Mouse (Mus musculus): ENCODE data around the gene Shkbp1. TPM values are rescaled to one million over a fixed set of nuclear protein-coding genes. Genes with fewer than 3 reads are reported as not detected.

Gene Shkbp1
- polyA plus RNA-seq, 1 experiment, result 18.4 TPM

DNA sequence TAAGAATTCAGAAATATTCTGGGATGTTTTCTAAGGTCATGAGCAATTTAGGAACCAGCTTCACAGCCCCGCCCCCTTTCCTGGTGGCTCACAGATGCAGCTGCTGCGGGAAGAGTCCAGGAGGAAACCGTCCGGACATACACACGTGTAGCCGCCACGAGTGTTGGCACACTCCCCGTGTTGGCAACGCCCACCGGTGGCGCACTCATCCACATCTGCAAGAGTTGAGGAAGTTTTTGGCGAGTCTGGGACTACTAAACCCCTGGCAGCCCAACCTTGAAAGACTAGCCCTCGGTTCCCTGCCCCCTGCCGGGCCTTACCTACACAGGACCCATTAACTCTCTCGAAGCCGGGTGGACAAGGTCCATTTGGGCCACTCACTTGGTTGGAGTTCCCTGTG lies 27.2 kb downstream of the Shkbp1 start:
- Histone ChIP-seq H3K36me3 (ENCODE audit: control insufficient read depth, insufficient read depth) (no peaks in the 10 kb centered on the region), H3K4me2 (ENCODE audit: low read depth) (no peak overlapping the region), H3K79me2 (ENCODE audit: control insufficient read depth, insufficient read depth) (no peaks in the 10 kb centered on the region), H3K27me3 (ENCODE audit: control insufficient read depth, insufficient read depth, insufficient read length) (no peaks in the 10 kb centered on the region), H3ac (ENCODE audit: control insufficient read depth, insufficient read length) (no peak overlapping the region), H3K4me3 (no peak overlapping the region)
- TF ChIP-seq POLR2A (IDR thresholded peaks at IDR 0.05; ENCODE audit: insufficient read length, low read depth) (no peak), MYOG (IDR thresholded peaks at IDR 0.05; ENCODE audit: control insufficient read depth in 1 of 3, insufficient read depth in 1 of 3, insufficient read length in 2 of 3, low read depth in 2 of 3) (peak in 1 of 3 experiments; percentile 13)

DNA sequence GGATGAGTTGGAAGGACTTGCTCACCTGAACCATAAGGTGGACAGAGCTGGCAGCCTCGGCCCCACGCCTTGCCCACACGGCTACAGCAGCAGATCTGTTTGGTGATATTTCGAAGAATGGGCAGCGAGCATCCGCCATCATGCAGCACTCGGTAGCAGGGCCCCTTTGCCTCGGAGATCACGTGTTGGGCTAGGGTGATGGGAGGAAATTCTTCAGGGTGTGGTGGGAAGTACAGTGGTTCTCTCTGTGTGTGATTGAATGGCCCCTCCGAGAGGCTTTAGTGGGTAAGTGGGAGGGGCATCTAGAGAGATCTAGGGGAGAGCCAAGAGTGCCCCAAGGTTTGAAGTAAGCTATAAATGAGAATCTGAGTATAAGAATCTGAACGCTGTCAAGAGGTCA lies 27.7 kb downstream of the Shkbp1 start:
- Histone ChIP-seq H3K27me3 (ENCODE audit: control insufficient read depth, insufficient read depth, insufficient read length) (no peaks in the 10 kb centered on the region), H3ac (ENCODE audit: control insufficient read depth, insufficient read length) (no peak overlapping the region), H3K79me2 (ENCODE audit: control insufficient read depth, insufficient read depth) (no peaks in the 10 kb centered on the region), H3K4me2 (ENCODE audit: low read depth) (no peak overlapping the region), H3K4me3 (no peak overlapping the region), H3K36me3 (ENCODE audit: control insufficient read depth, insufficient read depth) (no peaks in the 10 kb centered on the region)
- no peak for TF ChIP-seq TCF3 (IDR thresholded peaks at IDR 0.05; ENCODE audit: insufficient read length, low read depth)
- TF ChIP-seq MYOD1 (IDR thresholded peaks at IDR 0.05; ENCODE audit: control insufficient read depth in 1 of 3, insufficient read length in 2 of 3, low read depth in 2 of 3), result no peak
- TF ChIP-seq POLR2AphosphoS2 (IDR thresholded peaks at IDR 0.05; ENCODE audit: insufficient read length, low read depth), result no peak
- TF ChIP-seq TCF12 (IDR thresholded peaks at IDR 0.05; ENCODE audit: insufficient read depth, poor library complexity, severe bottlenecking), result no peak
- TF ChIP-seq SRF (IDR thresholded peaks at IDR 0.05; ENCODE audit: control insufficient read depth, insufficient read length, low read depth), result no peak
- no peak for TF ChIP-seq POLR2A (IDR thresholded peaks at IDR 0.05; ENCODE audit: insufficient read length, low read depth)
- TF ChIP-seq USF1 (IDR thresholded peaks at IDR 0.05; ENCODE audit: low read depth), result no peak
- TF ChIP-seq MYOG (IDR thresholded peaks at IDR 0.05; ENCODE audit: control insufficient read depth in 1 of 3, insufficient read depth in 1 of 3, insufficient read length in 2 of 3, low read depth in 2 of 3), result no peak
- no peak for TF ChIP-seq REST (IDR thresholded peaks at IDR 0.05; ENCODE audit: insufficient read depth, insufficient read length)
- no peak for TF ChIP-seq CEBPB (IDR thresholded peaks at IDR 0.05; ENCODE audit: insufficient read depth, poor library complexity, severe bottlenecking)
- no peak for TF ChIP-seq E2F4 (IDR thresholded peaks at IDR 0.05; ENCODE audit: insufficient read depth)
- no peak for TF ChIP-seq MAX (IDR thresholded peaks at IDR 0.05; ENCODE audit: low read depth)

DNA sequence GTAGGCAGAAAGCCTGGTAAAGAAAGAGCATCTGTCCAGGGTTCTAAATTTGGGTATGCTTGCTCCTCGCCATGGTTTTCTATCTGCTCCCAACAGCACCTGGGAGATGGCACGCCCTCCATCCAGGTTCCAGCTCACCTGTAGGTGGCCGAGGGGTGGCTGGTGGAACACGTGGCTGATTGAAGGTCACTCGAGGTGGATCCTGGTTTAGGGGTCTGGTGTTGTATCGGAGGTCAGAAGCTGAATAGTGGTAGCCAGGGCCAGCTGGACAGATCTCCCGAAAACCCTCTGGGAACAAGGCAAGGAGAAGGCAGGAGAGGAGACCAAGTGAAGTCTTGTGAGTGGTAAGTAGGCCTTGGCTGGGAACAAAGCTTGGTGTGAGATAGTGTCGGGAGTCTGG lies 28.3 kb downstream of the Shkbp1 start:
- H3K4me2 ChIP-seq (ENCODE audit: low read depth), result no peak overlapping the region
- H3K27me3 ChIP-seq (ENCODE audit: control insufficient read depth, insufficient read depth, insufficient read length), result no peaks in the 10 kb centered on the region

GRCm38 (mm10) chr7:27326101-27326880 lies 29.5 kb downstream of the Shkbp1 start:
- no peak overlapping the region for H3ac ChIP-seq (ENCODE audit: control insufficient read depth, insufficient read length)
- peak overlapping the region; percentile 74 for H3K4me2 ChIP-seq (ENCODE audit: low read depth)
- no peaks in the 10 kb centered on the region for H3K79me2 ChIP-seq (ENCODE audit: control insufficient read depth, insufficient read depth)
- TF ChIP-seq USF1 (IDR thresholded peaks at IDR 0.05; ENCODE audit: low read depth), result no peak
- no peak for TF ChIP-seq SRF (IDR thresholded peaks at IDR 0.05; ENCODE audit: control insufficient read depth, insufficient read length, low read depth)
- no peak for TF ChIP-seq MAX (IDR thresholded peaks at IDR 0.05; ENCODE audit: low read depth)
- no peak for TF ChIP-seq POLR2A (IDR thresholded peaks at IDR 0.05; ENCODE audit: insufficient read length, low read depth)
- TF ChIP-seq TCF3 (IDR thresholded peaks at IDR 0.05; ENCODE audit: insufficient read length, low read depth), result no peak
- TF ChIP-seq TCF12 (IDR thresholded peaks at IDR 0.05; ENCODE audit: insufficient read depth, poor library complexity, severe bottlenecking), result no peak
- no peak for TF ChIP-seq E2F4 (IDR thresholded peaks at IDR 0.05; ENCODE audit: insufficient read depth)
- TF ChIP-seq MYOD1 (IDR thresholded peaks at IDR 0.05; ENCODE audit: control insufficient read depth in 1 of 3, insufficient read length in 2 of 3, low read depth in 2 of 3), result no peak
- TF ChIP-seq REST (IDR thresholded peaks at IDR 0.05; ENCODE audit: insufficient read depth, insufficient read length), result no peak
- no peak for TF ChIP-seq MYOG (IDR thresholded peaks at IDR 0.05; ENCODE audit: control insufficient read depth in 1 of 3, insufficient read depth in 1 of 3, insufficient read length in 2 of 3, low read depth in 2 of 3)
- TF ChIP-seq POLR2AphosphoS2 (IDR thresholded peaks at IDR 0.05; ENCODE audit: insufficient read length, low read depth), result no peak
- no peak for TF ChIP-seq CEBPB (IDR thresholded peaks at IDR 0.05; ENCODE audit: insufficient read depth, poor library complexity, severe bottlenecking)
- H3K4me3 ChIP-seq, result no peak overlapping the region
- no peaks in the 10 kb centered on the region for H3K27me3 ChIP-seq (ENCODE audit: control insufficient read depth, insufficient read depth, insufficient read length)
- H3K36me3 ChIP-seq (ENCODE audit: control insufficient read depth, insufficient read depth), result no peaks in the 10 kb centered on the region

More for the DNA sequence above, 28.3 kb downstream of the Shkbp1 start:
- no peak for TF ChIP-seq MYOG (IDR thresholded peaks at IDR 0.05; ENCODE audit: control insufficient read depth in 1 of 3, insufficient read depth in 1 of 3, insufficient read length in 2 of 3, low read depth in 2 of 3)
- no peak for TF ChIP-seq SRF (IDR thresholded peaks at IDR 0.05; ENCODE audit: control insufficient read depth, insufficient read length, low read depth)
- TF ChIP-seq CEBPB (IDR thresholded peaks at IDR 0.05; ENCODE audit: insufficient read depth, poor library complexity, severe bottlenecking), result no peak
- TF ChIP-seq E2F4 (IDR thresholded peaks at IDR 0.05; ENCODE audit: insufficient read depth), result no peak
- no peak for TF ChIP-seq POLR2AphosphoS2 (IDR thresholded peaks at IDR 0.05; ENCODE audit: insufficient read length, low read depth)
- no peak for TF ChIP-seq TCF12 (IDR thresholded peaks at IDR 0.05; ENCODE audit: insufficient read depth, poor library complexity, severe bottlenecking)
- TF ChIP-seq MAX (IDR thresholded peaks at IDR 0.05; ENCODE audit: low read depth), result no peak
- no peak for TF ChIP-seq REST (IDR thresholded peaks at IDR 0.05; ENCODE audit: insufficient read depth, insufficient read length)
- no peak for TF ChIP-seq MYOD1 (IDR thresholded peaks at IDR 0.05; ENCODE audit: control insufficient read depth in 1 of 3, insufficient read length in 2 of 3, low read depth in 2 of 3)
- TF ChIP-seq TCF3 (IDR thresholded peaks at IDR 0.05; ENCODE audit: insufficient read length, low read depth), result no peak
- TF ChIP-seq POLR2A (IDR thresholded peaks at IDR 0.05; ENCODE audit: insufficient read length, low read depth), result no peak
- no peak for TF ChIP-seq USF1 (IDR thresholded peaks at IDR 0.05; ENCODE audit: low read depth)
- H3ac ChIP-seq (ENCODE audit: control insufficient read depth, insufficient read length), result no peak overlapping the region
- no peaks in the 10 kb centered on the region for H3K79me2 ChIP-seq (ENCODE audit: control insufficient read depth, insufficient read depth)
- H3K4me3 ChIP-seq, result no peak overlapping the region
- no peaks in the 10 kb centered on the region for H3K36me3 ChIP-seq (ENCODE audit: control insufficient read depth, insufficient read depth)
